Mouse (Mus musculus): ENCODE data around the gene Ago1. TPM values are rescaled to one million over a fixed set of nuclear protein-coding genes. Genes with fewer than 3 reads are reported as not detected.

Ago1 gene
- polyA plus RNA-seq, 1 experiment from 2014 or later, result 1.7 TPM

DNA sequence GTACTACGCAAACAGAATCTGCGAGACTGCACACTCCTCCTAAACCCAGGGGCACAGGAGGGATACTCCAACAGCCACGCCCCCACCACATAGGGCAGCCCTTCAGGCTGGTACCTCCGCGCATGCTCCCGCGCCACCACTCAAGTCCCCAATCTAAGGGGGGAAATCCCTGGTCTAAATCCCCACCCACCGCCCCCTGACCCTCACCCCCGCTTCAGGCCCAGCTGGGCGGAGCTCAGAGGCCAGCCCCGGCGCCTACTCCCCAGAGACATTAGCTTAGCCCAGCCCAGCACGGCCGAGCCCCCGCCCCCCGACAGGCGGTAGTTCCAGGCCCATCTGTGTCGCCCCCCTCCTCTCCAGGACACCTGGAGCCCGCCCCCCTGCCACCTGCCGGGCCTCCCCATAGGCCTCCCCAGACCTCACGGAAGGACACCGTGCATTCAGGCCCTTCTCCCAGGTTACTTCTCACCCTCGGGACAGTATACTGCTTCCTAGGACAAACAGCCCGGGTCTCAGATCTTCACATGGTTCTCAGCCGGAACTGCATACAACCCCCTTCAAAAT lies 580 bp downstream of the Ago1 start:
- no peaks in the 10 kb centered on the region for H3K27me3 ChIP-seq (replicated peaks)
- WGBS (ENCODE audit: insufficient replicate concordance), result 2% methylated on average over 23 of the region's 25 CpGs
- peak overlapping the region; percentile 95 for H3K4me2 ChIP-seq
- peak overlapping the region; percentile 84 for H3K27ac ChIP-seq
- H3K36me3 ChIP-seq, result no peaks in the 10 kb centered on the region
- peak overlapping the region; percentile 87 for H3K9ac ChIP-seq
- H3K4me3 ChIP-seq, result peak overlapping the region; percentile 83
- H3K4me1 ChIP-seq, result peaks cover 54% of the 10 kb centered on the region
- ATAC-seq, result peak; percentile 70
- no peaks in the 10 kb centered on the region for H3K9me3 ChIP-seq (replicated peaks)

DNA sequence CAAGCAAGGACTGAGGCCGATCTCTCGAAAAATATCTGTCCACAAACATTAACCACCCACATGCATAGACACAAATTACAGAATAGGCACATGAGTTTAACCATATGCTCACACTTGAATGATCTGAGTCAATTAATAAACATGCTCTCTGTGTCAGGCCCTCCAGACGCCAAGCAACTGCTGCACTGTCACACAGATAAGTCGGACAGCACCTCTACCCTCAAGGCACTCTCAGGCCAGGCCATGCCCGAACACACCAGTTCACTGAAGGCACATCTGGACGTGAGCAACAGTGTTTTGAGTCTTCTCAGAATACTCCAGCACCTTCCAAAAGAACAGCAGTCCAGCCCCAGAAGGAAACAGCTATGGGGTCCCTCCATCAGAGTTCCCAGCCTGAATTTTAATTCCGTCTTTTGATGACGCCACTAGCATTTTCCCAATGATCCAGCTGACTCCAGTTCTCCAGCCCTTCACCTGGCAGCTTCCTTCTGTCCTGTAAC lies 2.1 kb downstream of the Ago1 start:
- Histone ChIP-seq H3K36me3 (no peaks in the 10 kb centered on the region), H3K27me3 (replicated peaks) (no peaks in the 10 kb centered on the region), H3K4me1 (peaks cover 54% of the 10 kb centered on the region), H3K9ac (no peak overlapping the region), H3K4me3 (no peak overlapping the region), H3K4me2 (peak overlapping the region; percentile 32), H3K27ac (0 out of 2 replicates have a peak overlapping the region, but pooled peaks have one; percentile 2), H3K9me3 (replicated peaks) (no peaks in the 10 kb centered on the region)
- WGBS (ENCODE audit: insufficient replicate concordance), result 40% methylated on average over 8 of the region's 8 CpGs
- no peak for ATAC-seq

DNA sequence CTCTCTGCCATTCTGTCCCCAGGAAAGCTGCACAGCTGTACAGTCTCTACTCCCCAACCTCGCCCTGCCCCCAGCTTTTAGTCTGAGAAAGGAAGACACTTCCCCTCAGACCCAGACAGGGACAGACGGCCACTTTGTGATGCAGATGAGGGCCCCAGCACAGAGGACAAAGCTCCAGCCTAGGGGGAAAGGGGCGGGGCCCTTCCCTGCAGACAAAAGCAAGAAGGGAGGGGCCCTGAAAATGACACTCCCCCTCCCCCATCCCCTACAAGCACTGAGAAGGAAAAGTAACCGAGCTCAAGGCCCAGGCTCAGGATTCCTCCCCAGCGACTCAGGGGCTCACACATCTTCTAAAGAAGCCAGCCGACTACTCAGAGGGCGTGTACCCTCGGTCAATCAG lies 2.5 kb downstream of the Ago1 start:
- Histone ChIP-seq H3K4me2 (peak overlapping the region; percentile 32), H3K4me3 (no peak overlapping the region), H3K36me3 (no peaks in the 10 kb centered on the region), H3K27me3 (replicated peaks) (no peaks in the 10 kb centered on the region), H3K27ac (no peak overlapping the region), H3K9me3 (replicated peaks) (no peaks in the 10 kb centered on the region), H3K9ac (no peak overlapping the region), H3K4me1 (peaks cover 54% of the 10 kb centered on the region)
- WGBS (ENCODE audit: insufficient replicate concordance), result 13% methylated on average over 8 of the region's 8 CpGs
- no peak for ATAC-seq

DNA sequence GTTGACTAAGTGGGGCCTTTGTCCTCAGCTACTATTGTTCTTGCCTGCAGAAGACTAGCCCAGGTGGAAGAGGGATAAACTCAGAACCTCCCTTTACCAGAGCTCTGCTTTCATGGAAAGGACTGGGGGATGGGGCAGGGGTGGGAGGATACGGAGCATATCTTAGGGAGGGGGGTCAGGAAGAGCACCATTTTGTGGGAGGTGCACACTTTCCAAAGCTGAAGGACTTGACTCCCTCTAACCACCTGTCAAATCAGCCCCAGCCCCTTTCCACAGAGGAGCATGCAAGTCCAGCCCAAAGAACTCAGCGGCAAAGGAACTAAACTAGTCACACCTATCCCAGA lies 3.5 kb downstream of the Ago1 start:
- Histone ChIP-seq H3K4me3 (no peak overlapping the region), H3K36me3 (peaks cover 7% of the 10 kb centered on the region), H3K27ac (no peak overlapping the region), H3K4me2 (no peak overlapping the region), H3K4me1 (peaks cover 54% of the 10 kb centered on the region), H3K9ac (no peak overlapping the region), H3K27me3 (replicated peaks) (no peaks in the 10 kb centered on the region), H3K9me3 (replicated peaks) (no peaks in the 10 kb centered on the region)
- WGBS (ENCODE audit: insufficient replicate concordance), result 40% methylated on average over 2 of the region's 2 CpGs
- no peak for ATAC-seq

DNA sequence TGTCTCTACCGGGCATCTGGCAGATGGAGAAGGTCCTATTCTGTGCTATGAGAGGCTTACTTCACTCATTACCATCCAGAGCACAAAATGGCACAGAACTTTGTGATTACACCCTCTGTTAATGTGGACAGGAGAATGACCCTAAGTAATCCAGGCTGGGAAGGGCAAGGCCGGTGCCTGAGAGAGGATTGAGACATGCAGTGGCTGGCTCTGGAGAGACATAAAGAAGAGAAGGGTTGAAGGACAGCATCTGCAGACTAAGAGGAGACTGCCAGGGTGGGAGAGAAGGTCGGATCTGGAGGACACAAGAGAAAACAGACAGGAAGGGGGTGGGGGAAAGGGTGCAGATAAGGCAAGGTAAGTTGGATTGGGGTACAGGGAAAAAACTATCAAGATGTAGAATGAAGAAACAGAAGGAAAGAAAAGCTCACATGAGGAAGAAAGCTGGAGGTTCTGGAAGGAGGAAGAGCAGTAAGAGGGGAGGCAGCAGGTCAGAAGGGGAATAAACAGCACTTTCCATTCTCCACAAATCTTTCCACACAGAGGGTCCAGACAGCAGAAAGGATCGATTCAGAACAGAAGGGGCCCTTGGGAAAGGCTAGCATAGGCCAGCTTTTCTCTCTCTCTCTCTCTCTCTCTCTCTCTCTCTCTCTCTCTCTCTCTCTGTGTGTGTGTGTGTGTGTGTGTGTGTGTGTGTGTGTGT lies 4.0 kb downstream of the Ago1 start:
- H3K4me3 ChIP-seq, result no peak overlapping the region
- H3K4me2 ChIP-seq, result no peak overlapping the region
- no peak for ATAC-seq
- H3K27ac ChIP-seq, result no peak overlapping the region
- no peaks in the 10 kb centered on the region for H3K9me3 ChIP-seq (replicated peaks)
- H3K27me3 ChIP-seq (replicated peaks), result no peaks in the 10 kb centered on the region
- H3K4me1 ChIP-seq, result peaks cover 49% of the 10 kb centered on the region
- WGBS (ENCODE audit: insufficient replicate concordance), result 38% methylated on average over 4 of the region's 4 CpGs
- H3K36me3 ChIP-seq, result peaks cover 12% of the 10 kb centered on the region
- H3K9ac ChIP-seq, result no peak overlapping the region

DNA sequence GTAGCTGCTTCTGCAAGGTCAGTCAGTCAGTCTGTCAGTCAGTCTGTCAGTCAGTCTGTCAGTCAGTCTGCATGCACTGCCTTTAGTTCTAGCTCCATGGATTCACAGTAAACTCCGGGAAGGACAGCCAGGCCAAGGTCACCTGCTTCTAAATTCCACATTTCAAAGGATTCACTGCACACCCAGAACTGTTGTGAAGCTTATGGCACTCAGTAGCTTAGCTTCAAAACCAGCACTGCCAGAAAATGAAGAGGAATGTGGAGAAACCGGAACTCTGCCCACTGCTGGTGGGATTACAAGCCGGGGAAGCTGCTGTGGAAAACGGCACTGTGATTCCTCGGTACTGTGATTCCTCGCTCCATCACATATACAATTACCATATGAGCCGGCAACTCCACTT lies 12.9 kb downstream of the Ago1 start:
- Histone ChIP-seq H3K4me3 (no peak overlapping the region), H3K27ac (no peak overlapping the region), H3K9me3 (replicated peaks) (no peaks in the 10 kb centered on the region), H3K4me2 (no peak overlapping the region), H3K4me1 (no peaks in the 10 kb centered on the region), H3K27me3 (replicated peaks) (no peaks in the 10 kb centered on the region), H3K36me3 (peaks cover 92% of the 10 kb centered on the region), H3K9ac (no peak overlapping the region)
- 83% methylated on average over 7 of the region's 7 CpGs for WGBS (ENCODE audit: insufficient replicate concordance)
- ATAC-seq, result no peak

DNA sequence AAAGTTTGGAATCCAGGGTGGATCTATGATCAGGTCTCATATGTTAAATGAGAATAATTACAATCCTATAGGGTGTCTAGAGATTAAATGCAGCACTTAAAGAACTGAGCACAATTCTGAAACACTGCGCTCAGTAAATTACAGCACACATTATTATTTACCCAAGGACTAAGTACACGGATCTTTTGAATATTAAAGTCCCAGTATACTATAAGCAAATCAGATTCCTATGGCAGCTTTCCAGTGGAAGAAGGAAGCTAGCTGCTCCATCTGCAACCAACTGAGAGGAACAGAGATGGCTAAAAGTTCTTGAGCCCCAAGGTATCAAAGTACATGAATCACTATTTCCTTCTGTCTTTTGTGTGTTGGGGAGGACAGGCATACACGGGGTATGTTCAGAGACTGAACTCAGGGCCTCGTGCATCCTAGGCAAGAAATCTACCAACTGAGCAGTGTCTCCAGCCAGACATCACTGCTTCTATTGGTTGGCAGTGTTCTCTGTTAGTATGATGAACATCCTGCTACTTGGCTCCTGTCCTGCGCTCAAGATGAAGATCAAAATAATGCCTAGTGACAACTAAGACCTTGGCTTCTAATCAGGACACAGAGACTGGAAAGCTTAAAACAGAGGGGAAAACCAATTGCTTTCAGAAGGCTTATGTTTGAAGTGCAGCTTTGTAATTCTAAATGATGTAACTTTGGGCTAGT lies 13.7 kb downstream of the Ago1 start:
- Histone ChIP-seq H3K4me2 (no peak overlapping the region), H3K27ac (no peak overlapping the region), H3K9ac (no peak overlapping the region), H3K36me3 (peaks cover 87% of the 10 kb centered on the region), H3K9me3 (replicated peaks) (no peaks in the 10 kb centered on the region), H3K27me3 (replicated peaks) (no peaks in the 10 kb centered on the region), H3K4me3 (no peak overlapping the region), H3K4me1 (no peaks in the 10 kb centered on the region)
- WGBS (ENCODE audit: insufficient replicate concordance), result 81% methylated on average over 5 of the region's 5 CpGs
- no peak for ATAC-seq

DNA sequence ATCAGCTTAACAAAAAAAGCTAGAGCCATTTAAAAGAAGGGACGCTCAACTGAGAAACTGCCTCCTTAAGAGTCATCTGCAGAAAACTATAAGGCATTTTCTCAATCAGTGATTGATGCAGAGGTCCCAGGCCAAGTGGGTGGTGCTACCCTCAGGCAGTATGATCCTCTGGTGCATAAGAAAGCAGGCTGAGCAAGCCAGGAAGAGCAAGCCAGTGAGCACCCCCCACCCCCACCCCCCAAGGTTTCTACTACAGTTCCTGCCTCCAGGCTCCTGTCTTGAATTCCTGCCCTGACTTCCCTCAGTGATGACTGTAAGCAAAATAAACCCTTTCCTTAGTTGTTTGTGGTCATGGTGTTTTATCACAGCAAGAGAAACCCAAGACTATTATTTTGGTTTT lies 18.1 kb downstream of the Ago1 start:
- 88% methylated on average over 1 of the region's 1 CpGs for WGBS (ENCODE audit: insufficient replicate concordance)
- Histone ChIP-seq H3K36me3 (peaks cover 77% of the 10 kb centered on the region), H3K4me2 (no peak overlapping the region), H3K27me3 (replicated peaks) (no peaks in the 10 kb centered on the region), H3K4me1 (no peaks in the 10 kb centered on the region), H3K9me3 (replicated peaks) (no peaks in the 10 kb centered on the region), H3K9ac (no peak overlapping the region), H3K4me3 (no peak overlapping the region), H3K27ac (no peak overlapping the region)
- ATAC-seq, result no peak

DNA sequence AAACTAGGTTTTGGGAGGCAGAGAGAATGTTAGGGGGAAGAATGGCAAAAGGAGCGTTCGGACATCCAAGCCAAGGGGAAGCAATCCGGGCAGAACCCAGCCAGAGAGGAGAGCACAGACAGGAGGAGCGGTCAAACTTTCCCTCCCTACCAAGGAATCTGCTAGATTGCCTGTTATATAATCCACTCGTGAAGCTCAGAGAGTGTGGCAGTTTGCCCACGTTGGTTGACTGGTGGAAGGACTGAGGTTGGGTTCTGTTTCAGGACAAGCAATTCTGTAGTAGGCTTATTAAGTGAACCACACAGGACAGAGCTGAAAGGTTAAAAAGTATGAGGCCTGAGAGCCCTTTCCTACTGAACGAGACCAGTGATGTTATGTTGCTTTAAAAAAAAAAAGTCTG lies 21.3 kb downstream of the Ago1 start:
- Histone ChIP-seq H3K9me3 (replicated peaks) (no peaks in the 10 kb centered on the region), H3K27me3 (replicated peaks) (no peaks in the 10 kb centered on the region), H3K27ac (no peak overlapping the region), H3K9ac (no peak overlapping the region), H3K4me1 (no peaks in the 10 kb centered on the region), H3K4me2 (no peak overlapping the region), H3K36me3 (peaks cover 58% of the 10 kb centered on the region), H3K4me3 (no peak overlapping the region)
- 79% methylated on average over 7 of the region's 7 CpGs for WGBS (ENCODE audit: insufficient replicate concordance)
- ATAC-seq, result no peak

DNA sequence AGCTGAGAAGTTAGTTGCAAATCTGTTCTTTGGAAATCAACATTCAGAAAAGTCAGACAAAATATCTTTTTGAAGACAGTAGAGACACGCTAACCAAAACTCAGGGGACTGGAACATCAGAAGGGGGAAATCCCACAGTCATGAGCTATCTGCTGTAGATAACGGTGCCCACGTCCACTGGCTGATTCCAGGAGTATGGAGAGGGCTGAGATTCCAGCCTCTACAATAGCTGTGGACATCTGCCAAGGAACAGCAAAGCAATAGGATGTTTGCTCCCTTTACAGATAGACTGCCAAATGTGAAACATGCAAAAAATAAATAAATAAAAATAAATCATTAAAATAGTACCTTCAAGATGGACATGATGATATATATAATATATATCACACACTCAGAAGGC lies 23.9 kb downstream of the Ago1 start:
- H3K9me3 ChIP-seq (replicated peaks), result no peaks in the 10 kb centered on the region
- no peak for ATAC-seq
- H3K4me2 ChIP-seq, result no peak overlapping the region
- no peaks in the 10 kb centered on the region for H3K4me1 ChIP-seq
- H3K27ac ChIP-seq, result no peak overlapping the region
- no peak overlapping the region for H3K9ac ChIP-seq
- WGBS (ENCODE audit: insufficient replicate concordance), result 72% methylated on average over 3 of the region's 3 CpGs
- H3K36me3 ChIP-seq, result peaks cover 67% of the 10 kb centered on the region
- H3K27me3 ChIP-seq (replicated peaks), result no peaks in the 10 kb centered on the region
- no peak overlapping the region for H3K4me3 ChIP-seq

DNA sequence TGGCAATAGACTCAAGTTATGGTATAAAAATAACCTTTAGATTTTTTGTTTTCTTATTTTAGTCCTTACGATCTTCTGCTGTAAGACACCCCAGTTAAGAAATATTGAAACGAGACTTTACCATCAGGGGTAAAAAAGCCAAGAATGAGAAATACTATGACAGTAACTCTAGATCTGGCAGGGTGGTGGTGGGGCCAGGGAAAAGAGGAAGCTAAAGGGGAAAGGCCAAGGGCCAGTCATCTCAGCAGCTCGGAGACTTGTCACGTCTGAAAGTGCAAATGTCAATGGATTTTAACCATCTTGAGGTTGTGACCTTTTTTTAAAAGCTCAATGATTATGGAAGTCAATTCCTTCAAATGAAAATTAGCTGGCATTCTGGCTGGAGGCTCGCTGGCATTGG lies 30.1 kb downstream of the Ago1 start:
- peaks cover 5% of the 10 kb centered on the region; the same call in 1 of the 2 replicates for H3K4me1 ChIP-seq
- peaks cover 46% of the 10 kb centered on the region for H3K36me3 ChIP-seq
- no peak overlapping the region for H3K4me2 ChIP-seq
- H3K9me3 ChIP-seq (replicated peaks), result no peaks in the 10 kb centered on the region
- no peak for ATAC-seq
- H3K4me3 ChIP-seq, result no peak overlapping the region
- H3K27ac ChIP-seq, result no peak overlapping the region
- WGBS (ENCODE audit: insufficient replicate concordance), result 50% methylated on average over 5 of the region's 5 CpGs
- H3K9ac ChIP-seq, result no peak overlapping the region
- no peaks in the 10 kb centered on the region for H3K27me3 ChIP-seq (replicated peaks)

DNA sequence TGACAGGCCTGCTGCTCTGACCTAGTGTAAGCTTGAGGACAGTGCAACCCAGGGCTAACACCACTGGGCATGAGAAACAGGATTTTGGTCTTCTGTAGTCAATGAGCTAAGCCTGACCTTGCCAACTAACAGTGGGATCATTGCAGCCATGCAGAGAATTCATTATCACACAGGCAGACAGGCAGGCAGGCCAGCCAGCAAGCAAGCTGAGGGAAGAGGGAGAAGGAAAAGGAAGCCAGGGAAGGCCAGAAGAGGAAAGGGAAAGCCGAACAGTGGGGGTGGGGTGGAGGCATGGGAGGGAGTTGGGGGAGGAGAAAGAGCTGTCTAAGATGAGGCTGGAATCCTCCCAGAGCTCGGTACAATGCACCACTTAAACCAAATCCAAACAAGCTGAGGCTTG lies 32.1 kb downstream of the Ago1 start:
- ATAC-seq, result no peak
- Histone ChIP-seq H3K4me1 (peaks cover 12% of the 10 kb centered on the region), H3K36me3 (peaks cover 27% of the 10 kb centered on the region), H3K4me2 (no peak overlapping the region), H3K27me3 (replicated peaks) (no peaks in the 10 kb centered on the region), H3K9ac (no peak overlapping the region), H3K9me3 (replicated peaks) (no peaks in the 10 kb centered on the region), H3K27ac (no peak overlapping the region), H3K4me3 (no peak overlapping the region)
- 56% methylated on average over 2 of the region's 2 CpGs for WGBS (ENCODE audit: insufficient replicate concordance)

Data from liver, embryonic 12.5 days (tissue).